Mouse (Mus musculus) forebrain, postnatal 0 days (tissue): ENCODE measurements at regions not wholly inside any gene's neighbourhood (a gene's known extent, or its start where the extent isn't known, plus 50 kb on each side); places are given as distances from the start of the nearest gene placed in this dataset.

ENCODE experiments used
- ATAC-seq: fragments of 200-750 bp; cut with Nextera tagmentation; 2 replicates; pipeline ENCODE4 v1.8.0; 2017; ENCODE audit warnings: mild to moderate bottlenecking, moderate library complexity
- DNase-seq: peaks from one replicate; pipeline ENCODE4 v3.0.0-alpha.2; 2015
- H3K27ac ChIP-seq: fragments of 300-500 bp; sonication (generic); 2 replicates; pipeline ENCODE4 v1.5.1; 2014; ENCODE audit warnings: low read depth, mild to moderate bottlenecking, antibody characterized with exemption, low read length, moderate library complexity, mixed read lengths
- H3K27me3 ChIP-seq: fragments of 300-500 bp; sonication (generic); 2 replicates; pipeline ENCODE4 v1.6.1; 2014; ENCODE audit warnings: mild to moderate bottlenecking, low read length, mixed read lengths; ENCODE audit not compliant: insufficient read depth
- H3K36me3 ChIP-seq: fragments of 300-500 bp; sonication (generic); 2 replicates; pipeline ENCODE4 v1.6.1; 2014; ENCODE audit warnings: mild to moderate bottlenecking, moderate library complexity; ENCODE audit not compliant: insufficient read depth
- H3K4me1 ChIP-seq: fragments of 300-500 bp; sonication (generic); 2 replicates; pipeline ENCODE4 v1.6.1; 2014; ENCODE audit warnings: antibody characterized with exemption; ENCODE audit not compliant: insufficient read depth
- H3K4me2 ChIP-seq: fragments of 300-500 bp; sonication (generic); 2 replicates; pipeline ENCODE4 v1.6.1; 2014; ENCODE audit warnings: low read depth, mild to moderate bottlenecking, moderate library complexity
- H3K4me3 ChIP-seq: fragments of 300-500 bp; sonication (generic); 2 replicates; pipeline ENCODE4 v1.5.1; 2014; ENCODE audit warnings: low read depth, low read length, mixed read lengths
- H3K9ac ChIP-seq: fragments of 300-500 bp; sonication (generic); 2 replicates; pipeline ENCODE4 v1.6.1; 2014; ENCODE audit warnings: mild to moderate bottlenecking
- H3K9me3 ChIP-seq: fragments of 300-500 bp; sonication (generic); 2 replicates; pipeline ENCODE4 v1.6.1; 2016; ENCODE audit warnings: low read length
- CTCF ChIP-seq: sonication (generic); IDR thresholded peaks from 2 replicates; pipeline ENCODE4 v1.5.1; 2016; ENCODE audit warnings: antibody characterized with exemption, control low read depth, low read depth
- WGBS: fragments of 180-500 bp; shearing (Covaris S2); extraction: QIAGEN DNeasy Blood & Tissue Kit; methylation state at CpG from one replicate; pipeline ENCODE4 v1.1.7; 2014; 5-methylcytosine and 5-hydroxymethylcytosine counted together

DNA sequence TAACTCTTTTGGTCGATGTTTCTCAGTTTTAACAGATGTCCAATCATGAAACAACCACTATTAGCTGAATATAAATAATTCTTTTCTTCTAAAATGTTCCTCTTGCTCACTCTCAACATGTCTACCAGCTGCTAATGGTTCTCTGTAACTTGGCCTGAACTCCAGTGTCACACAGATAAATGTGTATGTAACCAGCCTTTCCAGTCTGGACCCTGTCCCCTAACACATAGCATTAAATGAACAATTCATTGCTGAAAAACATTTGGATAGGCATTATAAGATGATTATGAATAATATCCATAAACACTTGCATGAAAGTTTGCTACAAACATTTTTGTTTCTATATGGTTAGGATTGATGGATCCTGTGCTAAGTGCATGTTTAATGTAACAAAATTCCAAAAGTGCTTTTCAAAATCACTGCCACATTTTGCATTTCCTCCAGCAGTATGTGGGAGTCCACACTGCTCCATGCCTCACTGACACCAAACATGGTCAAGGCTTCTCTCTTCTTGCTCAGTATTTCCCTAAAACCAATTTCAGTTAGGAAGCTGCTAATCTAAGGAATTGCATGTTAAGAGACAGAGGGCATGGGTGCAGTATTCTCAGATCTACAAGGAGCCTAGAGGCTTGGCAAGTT, 82.1 kb upstream of the Thbs1 start:
- H3K4me1 ChIP-seq = no peaks in the 10 kb centered on the region
- TF ChIP-seq CTCF = no peak
- H3K9me3 ChIP-seq = no peaks in the 10 kb centered on the region
- no peak overlapping the region for H3K27ac ChIP-seq
- ATAC-seq = no peak
- H3K4me2 ChIP-seq = no peak overlapping the region
- no peaks in the 10 kb centered on the region for H3K27me3 ChIP-seq
- no peak overlapping the region for H3K9ac ChIP-seq
- WGBS = 66% methylated on average over 1 of the region's 1 CpGs
- no peaks in the 10 kb centered on the region for H3K36me3 ChIP-seq
- DNase-seq = no peak
- H3K4me3 ChIP-seq = no peak overlapping the region

DNA sequence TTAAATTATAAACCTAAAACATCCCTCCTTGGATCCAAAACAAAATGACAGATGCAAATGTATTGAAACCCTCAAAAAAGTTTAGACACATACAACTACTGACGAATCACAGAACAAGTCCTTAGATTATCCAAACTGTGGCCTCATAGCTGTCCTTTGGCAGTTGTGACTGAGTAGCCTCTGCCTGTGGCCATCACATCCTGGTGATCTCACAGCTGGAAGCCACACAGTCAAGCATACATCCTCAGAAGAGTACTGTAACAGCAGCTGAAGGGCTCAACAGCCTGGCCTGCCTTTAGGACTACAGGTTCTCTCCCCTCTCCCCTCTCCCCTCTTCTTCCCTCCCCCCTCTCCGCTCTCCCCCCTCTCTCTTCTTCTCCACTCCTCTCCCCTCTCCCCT, 80.0 kb upstream of the Thbs1 start:
- Histone ChIP-seq H3K27ac (no peak overlapping the region), H3K4me2 (no peak overlapping the region), H3K4me1 (no peaks in the 10 kb centered on the region), H3K27me3 (no peaks in the 10 kb centered on the region), H3K9ac (no peak overlapping the region), H3K4me3 (no peak overlapping the region), H3K9me3 (no peaks in the 10 kb centered on the region), H3K36me3 (no peaks in the 10 kb centered on the region)
- ATAC-seq (no peak), DNase-seq (no peak)
- 82% methylated on average over 2 of the region's 2 CpGs for WGBS
- no peak for TF ChIP-seq CTCF

DNA sequence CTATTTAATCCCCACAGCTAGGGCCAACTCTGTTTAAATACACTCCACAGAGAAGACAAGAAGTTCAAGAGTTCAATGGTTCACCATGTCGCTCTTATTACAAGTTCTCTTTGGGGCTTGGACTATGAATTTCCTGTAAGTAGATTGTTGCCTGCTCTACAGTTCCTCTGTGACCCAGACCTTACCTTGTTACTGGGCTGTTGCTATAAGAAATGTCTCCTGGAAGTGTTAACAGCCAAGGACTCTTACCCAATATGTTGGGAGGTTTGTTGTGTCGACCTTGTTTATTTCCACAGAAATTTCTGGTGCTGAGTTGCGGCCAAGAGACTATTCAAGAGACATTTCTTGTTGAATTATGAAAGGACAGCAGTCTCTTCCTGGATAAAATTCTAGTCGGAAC, 78.3 kb upstream of the Thbs1 start:
- H3K4me1 ChIP-seq = no peaks in the 10 kb centered on the region
- H3K9me3 ChIP-seq = no peaks in the 10 kb centered on the region
- no peak overlapping the region for H3K9ac ChIP-seq
- WGBS = 89% methylated on average over 4 of the region's 4 CpGs
- no peak for TF ChIP-seq CTCF
- H3K27me3 ChIP-seq = no peaks in the 10 kb centered on the region
- no peak overlapping the region for H3K4me2 ChIP-seq
- no peak for DNase-seq
- H3K4me3 ChIP-seq = no peak overlapping the region
- no peak overlapping the region for H3K27ac ChIP-seq
- no peaks in the 10 kb centered on the region for H3K36me3 ChIP-seq
- no peak for ATAC-seq

DNA sequence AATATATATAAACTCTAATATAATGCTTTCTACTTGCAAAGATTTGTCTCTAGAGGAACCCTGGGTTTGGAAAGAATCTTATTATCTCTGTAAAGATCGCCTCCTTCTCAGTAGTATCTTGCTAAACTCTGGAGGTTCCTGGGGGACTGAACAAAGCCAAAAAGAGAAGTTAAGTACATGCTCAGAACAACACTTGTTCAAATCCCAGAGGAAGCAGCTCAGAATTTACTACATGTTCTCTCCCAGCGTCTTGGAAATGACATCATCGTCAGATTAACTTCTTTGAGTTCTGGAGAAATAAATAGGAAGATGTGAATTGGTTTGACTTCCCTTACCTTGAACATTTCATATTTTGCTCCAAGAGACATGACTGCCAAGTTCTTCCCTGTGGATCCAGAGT, 77.7 kb upstream of the Thbs1 start:
- TF ChIP-seq CTCF = no peak
- Histone ChIP-seq H3K4me1 (no peaks in the 10 kb centered on the region), H3K9me3 (no peaks in the 10 kb centered on the region), H3K36me3 (no peaks in the 10 kb centered on the region), H3K27me3 (no peaks in the 10 kb centered on the region), H3K27ac (no peak overlapping the region), H3K4me3 (no peak overlapping the region), H3K4me2 (no peak overlapping the region), H3K9ac (no peak overlapping the region)
- no peak for DNase-seq
- no peak for ATAC-seq
- 93% methylated on average over 3 of the region's 3 CpGs for WGBS

DNA sequence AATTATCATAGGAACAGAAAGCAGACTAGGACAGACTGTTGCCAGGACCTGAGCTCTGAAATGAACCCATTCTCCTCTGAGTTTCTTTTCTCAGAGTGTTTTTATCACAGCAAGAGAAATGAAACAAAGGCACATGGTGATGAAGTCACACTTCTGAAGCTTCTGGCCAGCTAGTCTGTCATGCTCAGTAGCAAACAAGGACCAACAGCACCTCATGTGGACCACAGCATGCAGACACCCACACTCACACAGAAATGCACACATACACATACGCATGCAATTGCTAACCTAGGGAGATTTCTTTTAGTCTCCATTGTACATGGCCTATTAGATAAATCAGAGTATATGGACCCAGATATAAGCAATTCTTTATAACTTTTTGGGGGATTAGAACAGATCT, 76.3 kb upstream of the Thbs1 start:
- H3K4me2 ChIP-seq = no peak overlapping the region
- ATAC-seq = no peak
- no peak for TF ChIP-seq CTCF

DNA sequence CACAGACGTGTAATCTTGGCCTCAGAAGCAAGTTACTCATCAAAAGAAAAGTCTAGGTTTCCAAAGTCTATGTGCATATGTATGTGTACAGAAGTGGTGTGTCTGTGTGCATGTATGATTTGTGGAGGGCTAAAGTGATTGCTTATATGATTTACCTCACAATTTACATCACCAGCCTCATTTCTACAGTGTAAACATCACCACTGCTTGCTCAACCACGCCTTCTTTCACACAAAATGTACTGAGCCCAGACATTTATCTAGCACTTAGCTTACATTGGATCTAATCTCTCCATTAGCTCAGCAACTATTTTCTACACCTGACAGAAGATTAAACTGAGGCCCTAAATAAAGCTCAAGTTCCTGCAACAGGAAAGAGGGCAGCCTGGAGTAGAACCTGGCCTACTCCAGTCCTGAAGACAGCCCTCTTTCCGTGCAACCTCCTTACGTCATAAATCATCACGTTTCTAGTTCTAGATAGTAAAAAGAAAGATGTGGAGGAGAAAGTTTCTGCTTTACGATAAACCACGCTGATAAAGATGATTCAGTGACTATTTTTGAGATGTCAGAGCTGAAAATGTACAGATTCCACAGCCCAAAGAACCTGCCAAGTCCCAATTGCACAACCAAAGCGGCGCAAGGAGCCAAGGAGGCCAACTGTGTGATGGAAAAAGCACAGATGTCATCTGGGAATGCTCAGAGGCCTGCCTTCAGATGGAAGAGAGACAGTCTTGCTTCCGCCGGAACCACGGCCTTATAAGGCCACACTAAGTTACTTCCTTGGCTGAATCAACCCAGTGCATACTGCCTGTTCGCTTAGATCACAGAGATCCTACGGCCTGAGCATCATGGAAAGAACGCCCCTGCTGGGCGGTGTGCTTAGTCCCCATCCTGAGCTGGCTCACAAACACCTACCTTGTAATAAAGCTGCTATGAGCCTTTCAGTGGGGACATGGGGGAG, 72.5 kb upstream of the Thbs1 start:
- no peak for TF ChIP-seq CTCF
- Histone ChIP-seq H3K4me3 (no peak overlapping the region), H3K36me3 (no peaks in the 10 kb centered on the region), H3K27ac (no peak overlapping the region), H3K4me1 (no peaks in the 10 kb centered on the region), H3K9me3 (no peaks in the 10 kb centered on the region), H3K9ac (no peak overlapping the region), H3K4me2 (no peak overlapping the region), H3K27me3 (no peaks in the 10 kb centered on the region)
- DNase-seq (peak; percentile 45), ATAC-seq (peak; percentile 91)
- WGBS = 81% methylated on average over 16 of the region's 16 CpGs

More for the DNA sequence above, 76.3 kb upstream of the Thbs1 start:
- DNase-seq = no peak
- 96% methylated on average over 1 of the region's 1 CpGs for WGBS
- Histone ChIP-seq H3K27ac (no peak overlapping the region), H3K9ac (no peak overlapping the region), H3K4me1 (no peaks in the 10 kb centered on the region), H3K9me3 (no peaks in the 10 kb centered on the region), H3K27me3 (no peaks in the 10 kb centered on the region), H3K4me3 (no peak overlapping the region), H3K36me3 (no peaks in the 10 kb centered on the region)

DNA sequence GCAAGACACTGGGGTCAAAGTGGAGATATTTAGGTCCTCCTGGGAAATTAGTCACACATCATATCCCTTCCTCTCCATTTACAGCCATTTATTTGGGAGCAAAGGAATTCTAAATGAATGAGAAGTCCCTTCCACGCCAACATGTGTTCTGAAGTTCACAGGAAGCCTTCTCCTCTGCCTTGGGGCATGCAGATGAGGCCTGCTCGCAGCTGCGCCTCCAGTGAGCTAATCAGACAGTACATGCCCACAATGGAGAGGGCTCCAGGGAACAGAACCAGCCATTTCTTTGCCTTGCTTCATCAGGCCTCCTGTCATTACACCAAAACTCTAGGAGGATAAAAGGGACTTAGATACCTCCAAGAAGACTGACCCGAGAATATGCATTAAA, 71.9 kb upstream of the Thbs1 start:
- DNase-seq (no peak), ATAC-seq (no peak)
- H3K4me3 ChIP-seq = no peak overlapping the region
- H3K36me3 ChIP-seq = no peaks in the 10 kb centered on the region
- 85% methylated on average over 4 of the region's 4 CpGs for whole genome bisulfite sequencing
- no peak overlapping the region for H3K9ac ChIP-seq
- H3K27me3 ChIP-seq = no peaks in the 10 kb centered on the region
- no peaks in the 10 kb centered on the region for H3K9me3 ChIP-seq
- H3K27ac ChIP-seq = no peak overlapping the region
- TF ChIP-seq CTCF = no peak
- H3K4me1 ChIP-seq = no peaks in the 10 kb centered on the region
- no peak overlapping the region for H3K4me2 ChIP-seq
